Mouse (Mus musculus) hindbrain, postnatal 0 days (tissue): Measurements from ENCODE around the gene Capn15. TPM values are rescaled to one million over a fixed set of nuclear protein-coding genes. Genes with fewer than 3 reads are reported as not detected.

ENCODE experiments used
- ATAC-seq: fragments of 200-750 bp; cut with Nextera tagmentation; 2 replicates; pipeline ENCODE4 v1.8.0; 2017; ENCODE audit warnings: mild to moderate bottlenecking, moderate TSS enrichment, moderate library complexity
- DNase-seq: peaks from one replicate; pipeline ENCODE4 v3.0.0-alpha.2; 2015; ENCODE audit warnings: low spot score
- H3K27ac ChIP-seq: fragments of 300-500 bp; sonication (generic); 2 replicates; pipeline ENCODE4 v1.5.1; 2014; ENCODE audit warnings: mild to moderate bottlenecking
- H3K27me3 ChIP-seq: fragments of 300-500 bp; sonication (generic); 2 replicates; pipeline ENCODE4 v1.6.1; 2014; ENCODE audit warnings: low read length, mixed read lengths; ENCODE audit not compliant: insufficient read depth
- H3K36me3 ChIP-seq: fragments of 300-500 bp; sonication (generic); 2 replicates; pipeline ENCODE4 v1.6.1; 2014; ENCODE audit warnings: low read length, mixed read lengths; ENCODE audit not compliant: insufficient read depth
- H3K4me1 ChIP-seq: fragments of 300-500 bp; sonication (generic); 2 replicates; pipeline ENCODE4 v1.6.1; 2014; ENCODE audit warnings: antibody characterized with exemption, low read length, mixed read lengths; ENCODE audit not compliant: insufficient read depth
- H3K4me2 ChIP-seq: fragments of 300-500 bp; sonication (generic); 2 replicates; pipeline ENCODE4 v1.6.1; 2014; ENCODE audit warnings: low read depth, mild to moderate bottlenecking, low read length, moderate library complexity, mixed read lengths
- H3K4me3 ChIP-seq: fragments of 300-500 bp; sonication (generic); 2 replicates; pipeline ENCODE4 v1.5.1; 2014; ENCODE audit warnings: low read length
- H3K9ac ChIP-seq: fragments of 300-500 bp; sonication (generic); replicated peaks from 2 replicates; pipeline ENCODE4 v1.6.1; 2014; ENCODE audit warnings: mild to moderate bottlenecking, low read length, moderate library complexity, mixed read lengths
- H3K9me3 ChIP-seq: fragments of 300-500 bp; sonication (generic); 2 replicates; pipeline ENCODE4 v1.6.1; 2016; ENCODE audit warnings: low read length, mixed read lengths
- CTCF ChIP-seq: IDR thresholded peaks from 2 replicates; pipeline ENCODE4 v1.5.1; 2016; ENCODE audit warnings: antibody characterized with exemption, control low read depth, low read depth
- WGBS: fragments of 180-500 bp; shearing (Covaris S2); extraction: QIAGEN DNeasy Blood & Tissue Kit; methylation state at CpG from one replicate; pipeline ENCODE4 v1.1.7; 2014; 5-methylcytosine and 5-hydroxymethylcytosine counted together
- polyA plus RNA-seq: library from polyadenylated mRNA; unstranded; fragments of >200 nt; fragmentation: Nextera tagmentation; extraction: Ambion mirVana; gene quantifications from 2 replicates; pipeline ENCODE4 v1.2.1, GENCODE M21; 2015
- total RNA-seq: library from RNA; depleted of rRNA; stranded (reverse); fragments of >200 nt; gene quantifications from 2 replicates; pipeline ENCODE4 v1.2.3, GENCODE M21; 2014

Gene Capn15
- total and polyA plus RNA-seq, 2 experiments from 2014 or later, result 19.0 to 41.4 TPM

DNA sequence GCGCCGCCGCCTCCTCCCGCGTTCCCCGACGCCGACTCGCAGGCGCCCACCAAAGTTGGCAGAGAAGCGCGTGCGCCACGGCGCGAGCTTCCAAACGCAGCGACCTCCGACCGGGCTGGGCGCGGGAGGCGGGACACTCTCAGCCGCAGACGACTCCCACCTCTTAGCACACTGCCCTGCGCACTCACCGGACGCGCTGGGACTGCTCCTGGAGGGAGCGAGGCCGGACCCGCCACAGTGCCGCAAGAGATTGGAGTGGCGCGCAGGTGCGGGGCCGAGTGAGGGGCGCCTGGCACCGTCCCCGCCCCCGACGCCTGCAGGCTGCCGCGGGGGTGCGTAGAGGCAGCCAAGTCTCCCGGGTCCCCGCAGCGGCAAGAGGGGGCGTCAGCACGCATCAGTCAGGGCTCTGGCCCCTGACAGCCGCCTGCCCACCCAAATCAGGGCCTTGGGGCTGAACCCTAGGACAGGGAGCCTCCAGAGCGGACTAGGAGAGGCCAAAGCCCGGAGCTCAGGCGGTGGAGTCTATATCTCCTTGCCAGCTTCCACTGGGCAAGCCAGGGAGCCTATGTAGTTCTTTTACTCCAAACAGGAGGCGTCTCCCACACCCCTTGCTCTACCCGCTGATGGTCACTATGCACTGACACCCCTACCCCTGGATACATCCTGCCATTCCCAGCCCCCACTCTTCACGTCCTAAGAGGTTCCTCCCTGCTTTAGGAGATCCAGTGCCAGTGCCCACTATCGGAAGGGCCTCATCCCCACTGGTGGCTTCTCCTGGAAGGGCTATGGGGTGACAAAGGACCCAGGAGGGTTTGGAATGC is 33.6 kb downstream of the Capn15 start, which contains the start of gene A930017K11Rik:
Gene A930017K11Rik, minus strand, starts transcription at position 763 of the 821 bp plus-strand sequence.
- Histone ChIP-seq H3K27ac (peak within 1 kb of the TSS; percentile 34; the same call in 1 of the 2 replicates), H3K4me1 (0 out of 2 replicates have a peak, but pooled peaks cover 7% of the 10 kb centered on the region), H3K27me3 (peaks cover 7% of the 10 kb centered on the region; the same call in 1 of the 2 replicates), H3K9me3 (no peaks in the 10 kb centered on the region), H3K36me3 (no peaks in the 10 kb centered on the region), H3K4me3 (peak within 1 kb of the TSS; percentile 37), H3K9ac (0 out of 2 replicates have a peak within 1 kb of the TSS, but pooled peaks have one; percentile 29), H3K4me2 (peak within 1 kb of the TSS; percentile 51)
- no peak for ATAC-seq
- DNase-seq, result peak; percentile 25
- TF ChIP-seq CTCF, result no peak
- 3% methylated on average over 53 of the region's 58 CpGs for WGBS

DNA sequence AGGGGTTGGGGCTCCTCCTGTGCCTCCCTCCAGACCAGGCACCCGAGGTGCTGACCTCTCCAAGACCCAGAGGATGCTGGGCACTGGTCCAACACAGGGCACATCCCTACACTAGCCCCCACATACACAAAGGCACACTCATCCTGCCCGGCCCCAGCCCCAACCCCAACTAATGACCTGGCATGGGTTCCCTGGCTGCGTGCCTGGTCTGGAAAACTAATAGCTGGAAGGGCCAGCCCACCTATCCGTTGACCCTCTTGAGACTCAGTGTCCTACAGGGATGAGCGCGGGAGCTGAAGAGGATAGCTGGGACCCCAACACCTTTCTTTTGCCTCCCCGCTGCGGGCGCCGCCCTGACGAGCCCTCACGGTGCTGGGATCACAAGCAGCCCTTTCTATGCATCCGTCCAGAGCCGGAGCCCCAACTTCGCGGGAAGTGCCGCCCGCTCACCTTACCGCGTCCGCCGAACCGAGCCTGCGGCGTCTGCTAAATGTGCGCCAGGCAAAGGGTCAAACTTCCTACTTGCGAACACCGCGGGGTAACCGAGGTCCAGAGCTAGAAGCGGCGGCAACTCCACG is 34.3 kb downstream of the Capn15 start:
- Histone ChIP-seq H3K4me2 (peak overlapping the region; percentile 51), H3K4me1 (0 out of 2 replicates have a peak, but pooled peaks cover 7% of the 10 kb centered on the region), H3K36me3 (no peaks in the 10 kb centered on the region), H3K27ac (peak overlapping the region; percentile 34; the same call in 1 of the 2 replicates), H3K4me3 (peak overlapping the region; percentile 37), H3K27me3 (peaks cover 7% of the 10 kb centered on the region; the same call in 1 of the 2 replicates), H3K9me3 (no peaks in the 10 kb centered on the region), H3K9ac (0 out of 2 replicates have a peak overlapping the region, but pooled peaks have one; percentile 29)
- under 1% methylated on average over 27 of the region's 33 CpGs for WGBS
- ATAC-seq (peak; percentile 20; the same call in 1 of the 2 replicates), DNase-seq (no peak)
- no peak for TF ChIP-seq CTCF

DNA sequence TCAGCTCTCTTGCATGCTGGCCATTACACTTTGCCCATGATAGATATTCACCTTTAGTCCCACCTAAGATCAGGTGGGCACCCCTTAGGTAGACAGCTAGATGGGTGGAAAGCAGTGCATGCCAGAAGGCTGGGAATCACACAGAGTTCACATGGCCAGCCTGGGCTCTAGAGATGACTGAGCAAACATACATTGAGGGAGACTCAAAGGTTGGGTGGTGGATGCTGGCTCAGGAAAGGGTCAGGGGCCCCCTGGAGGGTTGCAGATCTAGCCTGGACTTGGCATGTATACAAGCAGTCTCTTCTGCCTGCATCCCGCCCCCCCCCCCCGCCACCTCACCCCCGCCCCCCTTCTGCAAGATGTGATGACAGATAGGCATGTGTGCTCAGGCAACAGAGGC is 34.9 kb downstream of the Capn15 start:
- Histone ChIP-seq H3K4me3 (no peak overlapping the region; the same call in 1 of the 2 replicates), H3K4me2 (peak overlapping the region; percentile 51), H3K27ac (no peak overlapping the region), H3K9ac (no peak overlapping the region), H3K36me3 (no peaks in the 10 kb centered on the region), H3K27me3 (peaks cover 7% of the 10 kb centered on the region; the same call in 1 of the 2 replicates), H3K4me1 (0 out of 2 replicates have a peak, but pooled peaks cover 3% of the 10 kb centered on the region), H3K9me3 (no peaks in the 10 kb centered on the region)
- 0% methylated on average over 1 of the region's 3 CpGs for WGBS
- no peak for ATAC-seq
- no peak for TF ChIP-seq CTCF
- DNase-seq, result no peak

DNA sequence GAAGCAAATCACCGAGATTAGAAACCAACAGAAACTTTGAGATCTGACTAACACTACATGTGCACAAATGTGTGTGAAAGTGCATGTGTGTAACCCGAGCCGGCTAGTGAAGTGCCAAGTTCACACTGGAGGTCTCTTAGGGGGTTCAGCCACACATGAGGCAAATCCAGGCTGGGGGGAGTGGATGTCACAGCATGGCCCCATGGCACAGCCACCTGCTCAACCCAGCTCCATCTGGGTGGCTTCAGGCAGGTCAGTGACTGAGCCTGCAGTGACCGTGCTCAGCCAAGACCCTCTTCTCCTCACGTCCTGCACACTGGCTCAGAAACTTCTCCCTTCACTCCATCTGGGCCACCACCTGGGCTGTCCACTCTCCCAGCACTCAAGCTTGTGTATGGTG is 35.6 kb downstream of the Capn15 start:
- TF ChIP-seq CTCF, result no peak
- Histone ChIP-seq H3K4me1 (0 out of 2 replicates have a peak, but pooled peaks cover 3% of the 10 kb centered on the region), H3K4me3 (no peak overlapping the region), H3K9ac (no peak overlapping the region), H3K36me3 (no peaks in the 10 kb centered on the region), H3K9me3 (no peaks in the 10 kb centered on the region), H3K4me2 (no peak overlapping the region), H3K27ac (no peak overlapping the region), H3K27me3 (peaks cover 7% of the 10 kb centered on the region; the same call in 1 of the 2 replicates)
- ATAC-seq (no peak), DNase-seq (no peak)
- WGBS, result 73% methylated on average over 5 of the region's 5 CpGs

DNA sequence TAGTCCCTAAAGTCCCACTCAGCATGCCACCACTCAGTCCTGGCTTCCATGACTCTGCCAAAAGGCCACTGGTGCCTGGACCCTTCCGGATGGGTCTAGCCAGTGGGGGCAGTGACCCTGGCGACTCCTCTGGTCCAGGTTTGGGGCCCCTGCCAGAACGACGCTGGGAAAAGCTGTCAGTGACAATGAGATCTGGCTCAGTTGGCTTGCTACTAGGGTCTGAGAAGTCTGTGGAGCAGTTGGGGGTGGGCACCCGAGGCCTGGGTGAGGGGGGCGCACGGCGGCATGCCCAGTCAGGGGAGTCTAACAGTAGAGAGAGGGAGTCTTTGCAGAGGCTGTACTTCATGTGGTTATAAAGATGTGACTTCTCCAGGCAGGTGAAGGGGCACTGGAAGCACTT is 37.5 kb downstream of the Capn15 start:
- Histone ChIP-seq H3K36me3 (no peaks in the 10 kb centered on the region), H3K4me3 (no peak overlapping the region), H3K9ac (no peak overlapping the region), H3K9me3 (no peaks in the 10 kb centered on the region), H3K4me1 (no peaks in the 10 kb centered on the region), H3K27me3 (peaks cover 7% of the 10 kb centered on the region; the same call in 1 of the 2 replicates), H3K4me2 (no peak overlapping the region), H3K27ac (no peak overlapping the region)
- ATAC-seq, result no peak
- TF ChIP-seq CTCF, result no peak
- no peak for DNase-seq
- 64% methylated on average over 8 of the region's 8 CpGs for WGBS

DNA sequence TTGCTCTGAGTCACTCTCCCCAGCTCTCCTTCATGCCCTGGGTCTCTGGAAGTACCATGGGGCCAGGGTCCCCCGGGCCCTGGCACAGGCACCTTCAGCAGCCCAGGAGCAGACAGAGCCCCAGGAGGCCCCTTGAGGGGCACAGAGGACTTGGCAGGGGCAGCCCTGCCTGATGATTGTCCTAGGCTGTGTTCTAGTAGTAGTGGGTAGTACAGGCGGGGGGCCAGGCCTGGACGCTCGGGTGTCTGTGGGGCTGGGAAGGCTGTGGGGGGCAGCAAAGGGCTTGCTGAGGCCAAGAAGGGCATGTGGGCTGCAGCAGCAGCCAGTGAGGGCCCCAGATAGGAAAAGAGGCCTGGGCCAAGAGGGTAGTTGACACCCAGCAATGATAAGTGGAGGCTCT is 38.0 kb downstream of the Capn15 start:
- Histone ChIP-seq H3K9me3 (no peaks in the 10 kb centered on the region), H3K27ac (no peak overlapping the region), H3K4me2 (no peak overlapping the region), H3K4me3 (no peak overlapping the region), H3K36me3 (no peaks in the 10 kb centered on the region), H3K4me1 (no peaks in the 10 kb centered on the region), H3K27me3 (peaks cover 7% of the 10 kb centered on the region; the same call in 1 of the 2 replicates), H3K9ac (no peak overlapping the region)
- 81% methylated on average over 4 of the region's 4 CpGs for WGBS
- no peak for TF ChIP-seq CTCF
- ATAC-seq (no peak), DNase-seq (no peak)
